Mouse (Mus musculus) forebrain, embryonic 11.5 days (tissue): ENCODE measurements around the gene Cfl1. TPM values are rescaled to one million over a fixed set of nuclear protein-coding genes. Genes with fewer than 3 reads are reported as not detected.

Source experiments
- ATAC-seq: fragments of 200-750 bp; cut with Nextera tagmentation; replicated peaks from 2 replicates; pipeline ENCODE4 v1.8.0; 2017; ENCODE audit warnings: moderate TSS enrichment; ENCODE audit not compliant: low FRiP score
- DNase-seq: peaks from one replicate; pipeline ENCODE4 v3.0.0-alpha.2; 2017; ENCODE audit warnings: low spot score
- H3K27ac ChIP-seq: fragments of 300-500 bp; sonication (generic); 2 replicates; pipeline ENCODE4 v1.5.1; 2014; ENCODE audit warnings: low read depth, low read length
- H3K27me3 ChIP-seq: fragments of 300-500 bp; sonication (generic); 2 replicates; pipeline ENCODE4 v1.6.1; 2014; ENCODE audit warnings: mild to moderate bottlenecking, low read length, mixed read lengths; ENCODE audit not compliant: control insufficient read depth, insufficient read depth
- H3K36me3 ChIP-seq: fragments of 300-500 bp; sonication (generic); 2 replicates; pipeline ENCODE4 v1.6.1; 2014; ENCODE audit warnings: mild to moderate bottlenecking, low read length, moderate library complexity, mixed read lengths; ENCODE audit not compliant: control insufficient read depth, insufficient read depth
- H3K4me1 ChIP-seq: fragments of 300-500 bp; sonication (generic); replicated peaks from 2 replicates; pipeline ENCODE4 v1.6.1; 2014; ENCODE audit warnings: low read length, mixed read lengths; ENCODE audit not compliant: control insufficient read depth, insufficient read depth
- H3K4me2 ChIP-seq: fragments of 300-500 bp; sonication (generic); 2 replicates; pipeline ENCODE4 v1.6.1; 2014; ENCODE audit warnings: low read depth, mild to moderate bottlenecking, low read length, moderate library complexity, mixed read lengths; ENCODE audit not compliant: severe bottlenecking
- H3K4me3 ChIP-seq: fragments of 300-500 bp; sonication (generic); 2 replicates; pipeline ENCODE4 v1.5.1; 2014; ENCODE audit warnings: low read depth, low read length
- H3K9ac ChIP-seq: fragments of 300-500 bp; sonication (generic); 2 replicates; pipeline ENCODE4 v1.6.1; 2014; ENCODE audit warnings: low read length
- H3K9me3 ChIP-seq: fragments of 300-500 bp; sonication (generic); 2 replicates; pipeline ENCODE4 v1.6.1; 2016; ENCODE audit warnings: low read length, mixed read lengths; ENCODE audit not compliant: control insufficient read depth
- whole genome bisulfite sequencing: fragments of 180-500 bp; shearing (Covaris S2); extraction: QIAGEN DNeasy Blood & Tissue Kit; methylation state at CpG from one replicate; pipeline ENCODE4 v1.1.7; 2014; 5-methylcytosine and 5-hydroxymethylcytosine counted together
- polyA plus RNA-seq: library from polyadenylated mRNA; unstranded; fragments of >200 nt; fragmentation: Nextera tagmentation; extraction: Ambion mirVana; gene quantifications from 2 replicates; pipeline ENCODE4 v1.2.1, GENCODE M21; 2014

Gene Cfl1
- polyA plus RNA-seq, 1 experiment from 2014 or later, result 3,238 TPM

GRCm38 (mm10) chr19:5460465-5460911 is 29.8 kb upstream of the Cfl1 start, which contains the start of gene Fibp:
Fibp (plus strand) TSS chr19:5460615.
- Histone ChIP-seq H3K4me3 (peak within 1 kb of the TSS; percentile 80), H3K4me1 (peaks cover 23% of the 10 kb centered on the region; the same call in 1 of the 2 replicates), H3K9ac (peak within 1 kb of the TSS; percentile 81), H3K4me2 (peak within 1 kb of the TSS; percentile 88), H3K27me3 (peaks cover 6% of the 10 kb centered on the region; the same call in 1 of the 2 replicates), H3K27ac (peak within 1 kb of the TSS; percentile 55; the same call in 1 of the 2 replicates), H3K9me3 (no peaks in the 10 kb centered on the region), H3K36me3 (no peaks in the 10 kb centered on the region; the same call in 1 of the 2 replicates)
- under 1% methylated on average over 32 of the region's 32 CpGs for WGBS
- ATAC-seq (peak; percentile 52), DNase-seq (peak; percentile 90)

- H3K9ac ChIP-seq, result no peak overlapping the region
Observed at GRCm38 (mm10) chr19:5461411-5461810, 28.8 kb upstream of the Cfl1 start.

GRCm38 (mm10) chr19:5463212-5463611 is 27.0 kb upstream of the Cfl1 start:
- Histone ChIP-seq H3K36me3 (peaks cover 2% of the 10 kb centered on the region), H3K27me3 (peaks cover 6% of the 10 kb centered on the region; the same call in 1 of the 2 replicates), H3K4me3 (no peak overlapping the region), H3K4me2 (no peak overlapping the region), H3K4me1 (peaks cover 9% of the 10 kb centered on the region; the same call in 1 of the 2 replicates), H3K9ac (no peak overlapping the region), H3K27ac (no peak overlapping the region), H3K9me3 (no peaks in the 10 kb centered on the region)
- 87% methylated on average over 9 of the region's 9 CpGs for WGBS
- ATAC-seq (no peak), DNase-seq (no peak)

More at GRCm38 (mm10) chr19:5461411-5461810, 28.8 kb upstream of the Cfl1 start:
- no peak overlapping the region for H3K27ac ChIP-seq
- no peaks in the 10 kb centered on the region for H3K9me3 ChIP-seq
- H3K4me2 ChIP-seq, result peak overlapping the region; percentile 88; the same call in 1 of the 2 replicates
- 89% methylated on average over 6 of the region's 6 CpGs for whole genome bisulfite sequencing
- H3K4me1 ChIP-seq, result peaks cover 16% of the 10 kb centered on the region; the same call in 1 of the 2 replicates
- H3K27me3 ChIP-seq, result peaks cover 6% of the 10 kb centered on the region; the same call in 1 of the 2 replicates
- no peak for ATAC-seq
- H3K36me3 ChIP-seq, result peaks cover 2% of the 10 kb centered on the region; the same call in 1 of the 2 replicates
- H3K4me3 ChIP-seq, result peak overlapping the region; percentile 80; the same call in 1 of the 2 replicates
- no peak for DNase-seq

- Histone ChIP-seq H3K27ac (peak overlapping the region; percentile 41; the same call in 1 of the 2 replicates), H3K4me2 (peak overlapping the region; percentile 29; the same call in 1 of the 2 replicates), H3K9ac (peak overlapping the region; percentile 45), H3K4me1 (peaks cover 9% of the 10 kb centered on the region; the same call in 1 of the 2 replicates), H3K4me3 (peak overlapping the region; percentile 12; the same call in 1 of the 2 replicates), H3K36me3 (peaks cover 2% of the 10 kb centered on the region), H3K9me3 (no peaks in the 10 kb centered on the region), H3K27me3 (peaks cover 3% of the 10 kb centered on the region; the same call in 1 of the 2 replicates)
- DNase-seq, result peak; percentile 91
- WGBS, result 49% methylated on average over 15 of the region's 15 CpGs
- peak; percentile 62 for ATAC-seq
Observed at GRCm38 (mm10) chr19:5463791-5464562, 26.3 kb upstream of the Cfl1 start.

- ATAC-seq, result no peak
- H3K4me3 ChIP-seq, result no peak overlapping the region
- H3K9ac ChIP-seq, result no peak overlapping the region
- H3K27ac ChIP-seq, result no peak overlapping the region
- no peaks in the 10 kb centered on the region for H3K27me3 ChIP-seq
- H3K4me1 ChIP-seq, result peaks cover 9% of the 10 kb centered on the region; the same call in 1 of the 2 replicates
- no peak for DNase-seq
- peaks cover 2% of the 10 kb centered on the region for H3K36me3 ChIP-seq
- no peaks in the 10 kb centered on the region for H3K9me3 ChIP-seq
- WGBS, result 93% methylated on average over 8 of the region's 8 CpGs
- H3K4me2 ChIP-seq, result no peak overlapping the region
Observed at GRCm38 (mm10) chr19:5465037-5465436, 25.2 kb upstream of the Cfl1 start.

GRCm38 (mm10) chr19:5466916-5467500 is 23.2 kb upstream of the Cfl1 start:
- Histone ChIP-seq H3K27ac (no peak overlapping the region), H3K4me2 (no peak overlapping the region), H3K9ac (no peak overlapping the region), H3K27me3 (no peaks in the 10 kb centered on the region), H3K4me1 (peaks cover 4% of the 10 kb centered on the region; the same call in 1 of the 2 replicates), H3K4me3 (no peak overlapping the region), H3K36me3 (peaks cover 2% of the 10 kb centered on the region), H3K9me3 (no peaks in the 10 kb centered on the region)
- no peak for DNase-seq
- no peak for ATAC-seq
- WGBS, result 95% methylated on average over 6 of the region's 6 CpGs

- WGBS, result 57% methylated on average over 5 of the region's 5 CpGs
- H3K4me2 ChIP-seq, result no peak within 1 kb of the TSS
- H3K36me3 ChIP-seq, result peaks cover 2% of the 10 kb centered on the region
- H3K4me1 ChIP-seq, result peaks cover 4% of the 10 kb centered on the region; the same call in 1 of the 2 replicates
- H3K27ac ChIP-seq, result no peak within 1 kb of the TSS
- ATAC-seq (no peak), DNase-seq (no peak)
- no peaks in the 10 kb centered on the region for H3K9me3 ChIP-seq
- no peak within 1 kb of the TSS for H3K9ac ChIP-seq
- H3K27me3 ChIP-seq, result no peaks in the 10 kb centered on the region
- no peak within 1 kb of the TSS for H3K4me3 ChIP-seq
Observed at GRCm38 (mm10) chr19:5468374-5468773, 21.9 kb upstream of the Cfl1 start, which contains the start of gene Ctsw. Ctsw (minus strand) TSS chr19:5468507.

- no peak for ATAC-seq
- Histone ChIP-seq H3K9ac (no peak overlapping the region), H3K27me3 (no peaks in the 10 kb centered on the region), H3K4me2 (no peak overlapping the region), H3K4me3 (no peak overlapping the region), H3K9me3 (no peaks in the 10 kb centered on the region), H3K36me3 (no peaks in the 10 kb centered on the region; the same call in none of the 2 replicates), H3K4me1 (peaks cover 11% of the 10 kb centered on the region; the same call in 1 of the 2 replicates), H3K27ac (no peak overlapping the region)
- DNase-seq, result no peak
- WGBS, result 56% methylated on average over 5 of the region's 5 CpGs
Observed at GRCm38 (mm10) chr19:5471846-5472245, 18.4 kb upstream of the Cfl1 start.
